Mouse (Mus musculus) megakaryocyte, embryonic 14.5 days (primary cell): ENCODE data around the gene Slc35b4. TPM values are rescaled to one million over a fixed set of nuclear protein-coding genes. Genes with fewer than 3 reads are reported as not detected.

Experiments
- H3K27me3 ChIP-seq: replicated peaks from 2 replicates; pipeline ENCODE3; 2012; ENCODE audit warnings: inconsistent platforms
- H3K36me3 ChIP-seq: replicated peaks from 2 replicates; pipeline ENCODE3; 2012; ENCODE audit warnings: low read length, inconsistent platforms, mixed read lengths
- H3K4me1 ChIP-seq: 2 replicates; pipeline ENCODE4 v1.6.1; 2012; ENCODE audit warnings: inconsistent platforms
- H3K4me3 ChIP-seq: replicated peaks from 2 replicates; pipeline ENCODE3; 2012; ENCODE audit warnings: moderate library complexity, mild to moderate bottlenecking, inconsistent platforms
- H3K9me3 ChIP-seq: 2 replicates; pipeline ENCODE4 v1.6.1; 2012; ENCODE audit warnings: inconsistent platforms
- FLI1 ChIP-seq: IDR thresholded peaks from 2 replicates; pipeline ENCODE4 v1.6.1; 2012; ENCODE audit warnings: low read length, inconsistent platforms, mixed read lengths
- GATA1 ChIP-seq: IDR thresholded peaks from 3 replicates; pipeline ENCODE4 v1.6.1; 2012; ENCODE audit warnings: mixed read lengths, low read length, inconsistent platforms, borderline replicate concordance
- polyA plus RNA-seq: library from polyadenylated mRNA; stranded (reverse); fragments of >175 nt; gene quantifications from 2 replicates; pipeline ENCODE4 v1.2.3, GENCODE M21; 2012; ENCODE audit warnings: low replicate concordance; ENCODE audit not compliant: insufficient read depth

Slc35b4 gene
- polyA plus RNA-seq, 1 experiment: 0.79 TPM

DNA sequence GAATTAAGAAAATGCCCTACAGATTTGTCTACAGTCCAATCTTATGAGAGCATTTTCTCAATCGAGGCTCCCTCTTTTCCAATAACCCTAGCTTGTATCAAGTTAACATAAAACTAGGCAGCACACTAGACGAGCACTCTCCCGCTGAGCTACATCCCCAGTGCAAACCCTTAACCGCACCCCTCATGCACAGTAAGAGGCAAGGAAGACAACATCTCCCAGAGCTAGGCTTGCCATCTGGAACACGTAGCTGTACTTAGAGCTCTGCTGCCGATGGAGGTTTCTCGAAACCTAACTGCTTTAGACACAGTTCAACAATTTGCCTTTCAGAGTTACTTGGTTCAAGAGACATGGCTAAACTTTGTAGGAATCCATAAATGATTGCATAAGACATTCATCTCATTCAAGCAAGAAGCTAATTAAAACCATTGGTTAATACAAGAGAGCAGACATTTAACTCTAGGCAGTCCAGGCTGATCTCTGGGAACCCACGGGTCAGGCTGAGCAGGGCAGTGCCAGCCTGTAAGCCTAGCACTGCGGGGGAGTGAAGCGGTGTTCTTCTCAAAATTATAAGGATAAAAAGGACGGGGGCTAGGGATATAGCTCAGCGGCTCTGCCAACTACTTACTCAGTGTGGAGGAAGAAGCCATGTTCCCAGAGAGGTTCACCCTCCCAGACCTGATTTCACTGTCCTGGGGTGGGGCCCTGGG is 5.0 kb downstream of the Slc35b4 start:
- no peaks in the 10 kb centered on the region for H3K27me3 ChIP-seq
- H3K36me3 ChIP-seq: peaks cover 44% of the 10 kb centered on the region
- H3K4me3 ChIP-seq: no peak overlapping the region

DNA sequence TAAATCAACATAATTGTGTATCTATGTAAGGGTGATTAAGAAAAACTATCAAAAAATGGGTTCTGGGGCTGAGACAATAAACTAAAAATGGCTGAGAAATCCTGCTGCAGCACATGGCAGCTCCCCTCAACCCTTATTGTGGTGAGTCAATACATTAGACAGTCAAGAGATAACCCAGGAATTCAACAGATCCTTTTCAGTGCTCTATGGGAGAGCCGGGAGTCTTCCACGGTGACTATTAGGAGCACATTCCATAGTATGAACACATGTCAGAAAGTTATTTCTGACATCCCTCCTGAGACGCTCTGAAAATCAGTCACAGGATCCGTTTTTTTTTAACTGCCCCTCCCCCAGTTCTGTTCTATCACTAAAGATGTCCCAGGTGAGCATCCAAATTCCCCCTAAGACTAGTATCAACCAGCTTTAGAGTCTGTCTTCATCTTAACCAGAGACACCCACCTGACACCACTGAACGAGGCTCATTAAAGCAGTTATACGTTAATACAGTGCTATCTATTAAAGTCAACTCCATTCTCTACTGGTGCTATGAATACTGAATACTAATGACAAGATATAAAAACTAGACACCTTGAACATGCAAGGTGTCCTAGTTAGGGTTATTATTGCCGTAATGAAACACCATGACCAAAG is 5.9 kb downstream of the Slc35b4 start:
- Histone ChIP-seq H3K9me3 (no peaks in the 10 kb centered on the region), H3K4me3 (no peak overlapping the region), H3K36me3 (peaks cover 53% of the 10 kb centered on the region), H3K4me1 (peaks cover 5% of the 10 kb centered on the region), H3K27me3 (no peaks in the 10 kb centered on the region)
- TF ChIP-seq GATA1 (no peak), FLI1 (no peak)

More for the DNA sequence above, 5.0 kb downstream of the Slc35b4 start:
- TF ChIP-seq GATA1: no peak
- no peak for TF ChIP-seq FLI1
- no peaks in the 10 kb centered on the region for H3K9me3 ChIP-seq
- peaks cover 11% of the 10 kb centered on the region for H3K4me1 ChIP-seq

DNA sequence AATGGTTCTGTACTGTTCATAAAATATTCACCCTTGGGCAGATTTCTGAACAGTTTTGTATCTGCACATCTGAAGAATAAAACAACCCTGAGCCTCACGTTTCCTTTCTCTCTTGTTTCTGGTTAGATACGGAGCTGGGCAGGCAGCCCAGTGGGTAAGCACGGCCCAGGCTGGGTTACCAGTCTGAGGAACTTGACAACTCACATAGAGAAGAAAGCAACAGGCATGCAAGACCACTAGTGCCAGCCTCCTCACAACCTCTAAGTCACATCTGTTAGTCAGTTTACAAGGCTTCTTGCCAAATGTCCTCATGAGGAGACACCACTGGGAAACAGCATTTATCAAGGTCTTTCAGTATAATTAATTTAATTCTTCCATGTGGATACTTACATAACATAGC is 8.1 kb downstream of the Slc35b4 start:
- no peaks in the 10 kb centered on the region for H3K27me3 ChIP-seq
- H3K4me3 ChIP-seq: no peak overlapping the region
- TF ChIP-seq GATA1 (no peak), FLI1 (no peak)
- H3K4me1 ChIP-seq: no peaks in the 10 kb centered on the region
- no peaks in the 10 kb centered on the region for H3K9me3 ChIP-seq
- H3K36me3 ChIP-seq: peaks cover 73% of the 10 kb centered on the region

DNA sequence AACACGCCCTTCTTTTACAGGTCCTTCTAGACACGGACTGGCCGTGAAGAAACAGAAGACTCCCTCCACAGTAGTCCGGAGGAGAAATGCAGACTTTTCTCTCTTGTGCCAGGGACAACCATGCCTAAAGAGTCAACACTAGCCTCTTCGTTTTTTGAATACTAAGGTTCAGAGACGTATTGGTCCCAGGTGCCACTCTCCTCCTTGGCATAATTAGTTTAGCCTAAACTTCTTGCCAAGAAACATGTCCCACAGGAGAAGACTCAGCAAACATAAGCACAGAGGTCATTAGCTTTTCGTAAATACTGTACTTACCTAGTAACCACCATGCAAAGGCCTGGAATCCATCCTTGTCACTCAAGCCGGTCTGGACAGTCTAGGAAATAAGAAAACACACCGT is 13.9 kb downstream of the Slc35b4 start:
- no peaks in the 10 kb centered on the region for H3K9me3 ChIP-seq
- TF ChIP-seq GATA1 (no peak), FLI1 (no peak)

DNA sequence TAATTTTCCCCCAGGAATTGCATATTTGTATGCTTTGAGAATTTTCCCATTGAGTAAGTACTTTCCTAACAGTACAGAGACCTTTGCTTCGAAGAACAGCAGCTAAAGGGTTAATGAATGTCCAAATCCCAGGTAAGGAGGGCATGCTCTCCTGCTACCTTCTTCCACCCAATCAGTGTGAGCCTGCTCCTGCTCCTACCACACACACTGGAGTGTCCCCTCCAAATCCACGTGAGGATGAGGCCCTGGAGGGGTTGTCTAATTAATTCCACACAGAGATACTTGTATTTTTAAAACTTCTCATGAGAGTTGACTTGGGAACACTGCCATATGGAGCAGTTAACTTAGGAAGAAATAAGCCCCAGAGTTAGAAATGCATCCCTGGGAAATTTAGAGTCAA is 14.3 kb downstream of the Slc35b4 start:
- Histone ChIP-seq H3K36me3 (peaks cover 98% of the 10 kb centered on the region), H3K4me3 (no peak overlapping the region), H3K9me3 (no peaks in the 10 kb centered on the region), H3K27me3 (no peaks in the 10 kb centered on the region), H3K4me1 (peaks cover 1% of the 10 kb centered on the region; the same call in 1 of the 2 replicates)
- TF ChIP-seq GATA1 (no peak), FLI1 (no peak)

More for the DNA sequence above, 13.9 kb downstream of the Slc35b4 start:
- no peak overlapping the region for H3K4me3 ChIP-seq
- H3K27me3 ChIP-seq: no peaks in the 10 kb centered on the region
- peaks cover 95% of the 10 kb centered on the region for H3K36me3 ChIP-seq
- no peaks in the 10 kb centered on the region for H3K4me1 ChIP-seq

DNA sequence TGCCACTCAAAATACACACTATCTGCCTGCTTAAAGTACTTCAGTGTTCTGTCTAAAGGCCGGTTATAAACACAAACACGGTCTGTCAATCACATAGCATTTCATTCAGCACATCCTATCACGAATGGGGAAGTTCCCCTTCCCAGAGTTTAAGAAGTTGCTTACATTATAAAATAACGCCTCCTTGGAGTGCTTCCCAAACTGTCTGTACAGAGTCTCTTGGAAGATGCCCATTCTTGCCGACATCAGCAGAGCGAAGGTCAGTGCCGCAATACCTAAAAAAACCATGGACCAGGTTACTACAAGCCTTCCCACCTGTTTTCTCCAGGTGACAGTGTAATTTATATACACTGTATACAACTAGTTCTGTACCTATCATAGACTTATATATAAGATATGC is 15.4 kb downstream of the Slc35b4 start:
- Histone ChIP-seq H3K4me1 (peaks cover 12% of the 10 kb centered on the region), H3K27me3 (no peaks in the 10 kb centered on the region), H3K9me3 (no peaks in the 10 kb centered on the region), H3K4me3 (no peak overlapping the region), H3K36me3 (peaks cover 98% of the 10 kb centered on the region)
- no peak for TF ChIP-seq FLI1
- TF ChIP-seq GATA1: no peak

DNA sequence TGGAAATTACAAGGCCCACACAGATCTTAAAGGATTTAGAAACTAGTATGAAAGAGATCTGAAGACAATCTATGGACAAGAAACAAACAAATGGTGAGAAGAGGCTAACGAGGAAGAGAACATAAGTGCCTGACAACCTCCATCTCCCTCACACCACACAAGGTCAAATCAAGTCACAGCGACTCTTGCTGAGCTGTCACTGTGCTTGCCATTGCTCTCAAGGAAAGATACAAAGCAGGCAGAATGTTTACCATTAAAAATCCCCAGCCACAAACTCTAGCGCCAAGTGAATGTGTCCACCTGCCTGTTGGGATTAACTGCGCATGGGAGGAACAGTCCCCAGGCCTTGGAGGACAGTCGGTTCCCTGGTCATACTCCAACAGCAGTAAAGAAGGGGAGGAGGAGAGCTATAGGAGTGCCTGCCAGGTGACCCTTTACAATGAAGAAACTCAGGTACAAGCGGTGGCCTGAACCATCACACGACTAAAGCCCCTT is 16.0 kb downstream of the Slc35b4 start:
- H3K36me3 ChIP-seq: peaks cover 93% of the 10 kb centered on the region
- TF ChIP-seq FLI1 (no peak), GATA1 (no peak)
- no peak overlapping the region for H3K4me3 ChIP-seq
- no peaks in the 10 kb centered on the region for H3K9me3 ChIP-seq
- peaks cover 19% of the 10 kb centered on the region for H3K4me1 ChIP-seq
- no peaks in the 10 kb centered on the region for H3K27me3 ChIP-seq

DNA sequence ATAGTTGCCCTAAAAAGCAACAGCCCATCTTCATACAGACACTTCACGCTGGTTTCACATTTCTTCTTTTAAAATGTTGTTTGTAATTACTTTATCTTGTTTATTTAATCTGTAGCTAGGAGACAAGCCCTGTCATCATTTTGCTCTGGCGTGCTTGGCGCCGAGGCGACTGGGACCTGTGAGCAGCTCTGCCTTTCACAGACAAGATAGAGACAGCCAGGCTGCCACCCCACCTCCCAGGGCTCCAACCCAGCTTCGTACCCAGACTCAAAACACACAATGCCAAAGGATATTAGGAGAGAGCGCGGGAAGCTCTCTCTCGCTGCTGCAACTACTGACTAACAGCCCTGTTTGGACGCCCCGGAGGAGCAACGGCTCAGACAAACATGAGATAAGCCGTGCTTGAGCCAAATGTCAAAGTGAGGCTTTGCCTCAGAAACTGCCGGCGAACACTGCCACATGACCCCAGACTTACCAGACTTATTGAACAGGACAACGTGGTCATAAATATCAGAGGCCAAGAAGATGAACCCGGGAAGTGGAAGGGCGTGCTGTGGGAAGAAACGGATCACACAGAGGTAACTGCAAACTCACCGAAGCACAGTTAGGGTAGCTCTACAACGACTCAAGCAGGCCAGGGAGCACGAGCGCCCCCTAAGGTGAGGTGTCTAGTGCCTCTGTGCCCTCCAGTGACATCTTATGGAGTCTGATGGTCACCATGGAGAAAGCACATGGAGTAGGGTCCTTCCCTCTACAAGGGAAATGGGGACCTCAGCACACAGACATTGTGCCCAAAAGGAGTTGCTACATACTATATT is 16.7 kb downstream of the Slc35b4 start:
- no peaks in the 10 kb centered on the region for H3K27me3 ChIP-seq
- TF ChIP-seq FLI1 (no peak), GATA1 (no peak)
- H3K4me1 ChIP-seq: peaks cover 25% of the 10 kb centered on the region
- H3K36me3 ChIP-seq: peaks cover 89% of the 10 kb centered on the region
- H3K4me3 ChIP-seq: no peak overlapping the region
- H3K9me3 ChIP-seq: no peaks in the 10 kb centered on the region

DNA sequence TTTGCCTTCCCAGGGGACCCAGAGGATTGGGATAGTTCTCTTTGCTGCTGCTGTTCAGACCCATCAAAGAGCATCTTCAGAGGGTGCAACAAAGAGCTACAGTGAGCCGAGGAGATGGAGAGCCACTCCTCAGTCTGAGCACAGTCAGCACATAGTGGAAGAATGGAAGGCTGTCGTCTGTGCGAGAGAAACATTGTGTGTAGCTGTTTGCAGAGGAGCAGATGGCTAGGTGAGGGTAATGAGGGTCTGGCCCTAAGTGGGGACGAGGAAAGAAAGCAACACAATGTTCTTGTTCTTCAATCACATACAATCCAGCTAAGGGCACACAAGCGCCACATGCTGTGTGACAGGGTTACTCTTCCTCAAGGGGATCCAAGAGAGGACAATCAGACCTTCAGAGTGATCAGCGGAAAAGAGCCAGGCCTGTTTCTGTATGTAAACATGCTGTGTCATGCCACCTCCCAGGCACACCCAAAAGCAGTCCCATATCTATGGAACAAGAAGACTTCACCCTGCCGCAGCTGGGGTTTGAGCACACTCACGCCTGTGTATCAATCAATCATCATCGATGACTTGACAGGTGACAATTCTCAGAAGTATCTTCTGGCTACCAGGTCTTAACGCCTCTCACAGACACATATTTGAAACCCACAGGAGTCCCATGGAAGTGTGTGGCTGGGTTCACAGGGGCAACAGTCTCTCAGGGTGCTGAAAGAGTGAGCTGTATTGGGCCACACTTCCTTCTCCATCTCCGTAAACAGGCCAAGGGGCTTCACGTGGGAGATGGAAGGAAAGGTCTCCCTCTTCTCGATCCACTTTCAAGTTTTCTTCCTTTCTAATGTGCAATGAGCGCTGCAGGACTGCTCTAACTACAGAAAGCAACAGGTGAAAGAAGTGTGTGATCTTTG is 19.8 kb downstream of the Slc35b4 start:
- Histone ChIP-seq H3K4me1 (peaks cover 28% of the 10 kb centered on the region), H3K36me3 (peaks cover 69% of the 10 kb centered on the region), H3K4me3 (no peak overlapping the region), H3K27me3 (no peaks in the 10 kb centered on the region), H3K9me3 (no peaks in the 10 kb centered on the region)
- TF ChIP-seq GATA1 (no peak), FLI1 (no peak)
